Mouse (Mus musculus): ENCODE data around the gene Ncoa3. TPM values are rescaled to one million over a fixed set of nuclear protein-coding genes. Genes with fewer than 3 reads are reported as not detected.

Ncoa3 gene
- total RNA-seq, 2 experiments from 2014 or later = 12.0 to 17.7 TPM

Other genes starting within 250 kb of the Ncoa3 start
- 44.6 and 49.9 TPM in 2 replicates for gene Zmynd8, start 93.6 kb upstream of the Ncoa3 start, total RNA-seq (2015)
- 32.1 and 35.8 TPM in 2 replicates for gene Zmynd8, start 93.6 kb upstream of the Ncoa3 start, total RNA-seq (2017)
- gene Sulf2, start 163.0 kb downstream of the Ncoa3 start, total RNA-seq (2015) = 1.3 and 3.5 TPM in 2 replicates
- gene Sulf2, start 163.0 kb downstream of the Ncoa3 start, total RNA-seq (2017) = 0.88 and 1.5 TPM in 2 replicates